Mouse (Mus musculus) neural tube, embryonic 15.5 days (tissue): ENCODE results near the gene Nrm. TPM values are rescaled to one million over a fixed set of nuclear protein-coding genes. Genes with fewer than 3 reads are reported as not detected.
"Not testable (repeated sequence)": the region's sequence is repeated elsewhere in the genome, so short reads cannot be mapped to it uniquely, and the experiment has no call there.

Experiments used
- ATAC-seq: fragments of 200-750 bp; cut with Nextera tagmentation; 2 replicates; pipeline ENCODE4 v1.8.0; 2017; ENCODE audit warnings: mild to moderate bottlenecking, moderate TSS enrichment, moderate library complexity; ENCODE audit not compliant: low FRiP score
- H3K27ac ChIP-seq: fragments of 300-500 bp; sonication (generic); replicated peaks from 2 replicates; pipeline ENCODE4 v1.5.1; 2015; ENCODE audit warnings: mild to moderate bottlenecking, inconsistent platforms
- H3K27me3 ChIP-seq: fragments of 300-500 bp; sonication (generic); replicated peaks from 2 replicates; pipeline ENCODE4 v1.6.1; 2015; ENCODE audit warnings: inconsistent platforms
- H3K36me3 ChIP-seq: fragments of 300-500 bp; sonication (generic); 2 replicates; pipeline ENCODE4 v1.6.1; 2015; ENCODE audit warnings: inconsistent platforms
- H3K4me1 ChIP-seq: fragments of 300-500 bp; sonication (generic); 2 replicates; pipeline ENCODE4 v1.6.1; 2015; ENCODE audit warnings: inconsistent platforms
- H3K4me2 ChIP-seq: fragments of 300-500 bp; sonication (generic); 2 replicates; pipeline ENCODE4 v1.6.1; 2015; ENCODE audit warnings: inconsistent platforms, mild to moderate bottlenecking, moderate library complexity
- H3K4me3 ChIP-seq: fragments of 300-500 bp; sonication (generic); replicated peaks from 2 replicates; pipeline ENCODE4 v1.5.1; 2015; ENCODE audit warnings: mild to moderate bottlenecking, inconsistent platforms
- H3K9ac ChIP-seq: fragments of 300-500 bp; sonication (generic); replicated peaks from 2 replicates; pipeline ENCODE4 v1.6.1; 2015; ENCODE audit warnings: mild to moderate bottlenecking, inconsistent platforms
- H3K9me3 ChIP-seq: fragments of 300-500 bp; sonication (generic); replicated peaks from 2 replicates; pipeline ENCODE4 v1.6.1; 2016; ENCODE audit warnings: inconsistent platforms
- WGBS: fragments of 180-500 bp; shearing (Covaris S2); methylation state at CpG from one replicate; pipeline ENCODE4 v1.1.7; 2015; ENCODE audit warnings: mixed read lengths; 5-methylcytosine and 5-hydroxymethylcytosine counted together
- polyA plus RNA-seq: library from polyadenylated mRNA; unstranded; fragments of >200 nt; fragmentation: Nextera tagmentation; extraction: Ambion mirVana; gene quantifications from 2 replicates; pipeline ENCODE4 v1.2.1, GENCODE M21; 2015

Gene Nrm
- polyA plus RNA-seq, 1 experiment from 2014 or later, result 17.6 TPM

GRCm38 (mm10) chr17:35835424-35836140, 25.5 kb upstream of the Nrm start:
- Histone ChIP-seq H3K27me3 (no peaks in the 10 kb centered on the region), H3K9ac (peak overlapping the region; percentile 96; the same call in 1 of the 2 replicates), H3K4me2 (peak overlapping the region; percentile 71), H3K4me3 (peak overlapping the region; percentile 70), H3K27ac (no peak overlapping the region), H3K9me3 (no peaks in the 10 kb centered on the region), H3K36me3 (peaks cover 52% of the 10 kb centered on the region), H3K4me1 (peaks cover 46% of the 10 kb centered on the region)
- 78% methylated on average over 26 of the region's 26 CpGs for WGBS
- no peak for ATAC-seq

- Histone ChIP-seq H3K36me3 (peaks cover 49% of the 10 kb centered on the region), H3K27me3 (no peaks in the 10 kb centered on the region), H3K9ac (peak overlapping the region; percentile 96), H3K4me2 (peak overlapping the region; percentile 71), H3K27ac (peak overlapping the region; percentile 96), H3K9me3 (no peaks in the 10 kb centered on the region), H3K4me3 (peak overlapping the region; percentile 70), H3K4me1 (peaks cover 44% of the 10 kb centered on the region)
- WGBS, result 8% methylated on average over 24 of the region's 24 CpGs
- ATAC-seq, result peak; percentile 6; the same call in 1 of the 2 replicates
These were observed 24.7 kb upstream of the Nrm start for GRCm38 (mm10) chr17:35836178-35836965.

DNA sequence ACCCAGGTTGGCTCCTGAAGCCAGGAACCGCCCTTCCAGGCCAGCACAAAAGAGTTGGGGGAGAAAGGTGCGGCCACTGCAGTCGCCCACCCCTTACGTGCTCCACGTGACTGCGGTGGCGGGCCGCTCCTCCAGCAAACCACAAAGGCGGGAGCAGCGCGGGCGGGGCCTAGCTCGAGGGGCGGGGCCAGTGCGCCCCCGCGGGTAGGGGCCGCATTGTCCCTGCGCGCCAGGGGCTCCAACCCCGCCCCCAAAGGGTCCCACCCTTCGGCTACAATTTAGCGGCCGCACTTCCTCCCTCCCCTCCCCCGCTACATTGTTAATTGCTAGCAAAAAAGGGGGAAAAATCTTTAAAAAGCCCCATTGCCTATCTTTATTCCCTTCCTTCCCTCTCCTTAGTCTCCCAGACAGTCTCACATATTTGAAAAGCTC, 24.1 kb upstream of the Nrm start:
- peak; percentile 51 for ATAC-seq
- Histone ChIP-seq H3K36me3 (peaks cover 44% of the 10 kb centered on the region), H3K27ac (peak overlapping the region; percentile 96), H3K9me3 (no peaks in the 10 kb centered on the region), H3K9ac (peak overlapping the region; percentile 96), H3K4me2 (peak overlapping the region; percentile 71), H3K27me3 (no peaks in the 10 kb centered on the region), H3K4me1 (peaks cover 47% of the 10 kb centered on the region), H3K4me3 (peak overlapping the region; percentile 70)
- 1% methylated on average over 25 of the region's 25 CpGs for WGBS

- ATAC-seq, result peak; percentile 12; the same call in 1 of the 2 replicates
- Histone ChIP-seq H3K27ac (peak overlapping the region; percentile 96), H3K4me2 (peak overlapping the region; percentile 71), H3K27me3 (no peaks in the 10 kb centered on the region), H3K9me3 (no peaks in the 10 kb centered on the region), H3K36me3 (peaks cover 39% of the 10 kb centered on the region), H3K9ac (peak overlapping the region; percentile 96), H3K4me3 (peak overlapping the region; percentile 70), H3K4me1 (peaks cover 52% of the 10 kb centered on the region)
- WGBS, result under 1% methylated on average over 18 of the region's 18 CpGs
These were observed 23.6 kb upstream of the Nrm start for GRCm38 (mm10) chr17:35837487-35837886.

- H3K9me3 ChIP-seq, result no peaks in the 10 kb centered on the region
- ATAC-seq, result peak; percentile 80
- peaks cover 33% of the 10 kb centered on the region for H3K36me3 ChIP-seq
- H3K27me3 ChIP-seq, result no peaks in the 10 kb centered on the region
- peak within 1 kb of the TSS; percentile 71 for H3K4me2 ChIP-seq
- peak within 1 kb of the TSS; percentile 70 for H3K4me3 ChIP-seq
- peaks cover 51% of the 10 kb centered on the region for H3K4me1 ChIP-seq
- H3K9ac ChIP-seq, result peak within 1 kb of the TSS; percentile 96
- H3K27ac ChIP-seq, result peak within 1 kb of the TSS; percentile 96
- under 1% methylated on average over 29 of the region's 29 CpGs for WGBS
These were observed 23.0 kb upstream of the Nrm start, which contains the start of gene Tubb5 for GRCm38 (mm10) chr17:35838122-35838544. Tubb5 (minus strand) TSS chr17:35838306.

- no peak for ATAC-seq
- Histone ChIP-seq H3K9me3 (no peaks in the 10 kb centered on the region), H3K4me2 (peak overlapping the region; percentile 71), H3K4me3 (peak overlapping the region; percentile 70), H3K36me3 (peaks cover 28% of the 10 kb centered on the region), H3K9ac (peak overlapping the region; percentile 36), H3K27me3 (no peaks in the 10 kb centered on the region), H3K27ac (peak overlapping the region; percentile 96), H3K4me1 (peaks cover 46% of the 10 kb centered on the region)
- WGBS, result 1% methylated on average over 5 of the region's 5 CpGs
These were observed 22.5 kb upstream of the Nrm start for GRCm38 (mm10) chr17:35838570-35838969.

DNA sequence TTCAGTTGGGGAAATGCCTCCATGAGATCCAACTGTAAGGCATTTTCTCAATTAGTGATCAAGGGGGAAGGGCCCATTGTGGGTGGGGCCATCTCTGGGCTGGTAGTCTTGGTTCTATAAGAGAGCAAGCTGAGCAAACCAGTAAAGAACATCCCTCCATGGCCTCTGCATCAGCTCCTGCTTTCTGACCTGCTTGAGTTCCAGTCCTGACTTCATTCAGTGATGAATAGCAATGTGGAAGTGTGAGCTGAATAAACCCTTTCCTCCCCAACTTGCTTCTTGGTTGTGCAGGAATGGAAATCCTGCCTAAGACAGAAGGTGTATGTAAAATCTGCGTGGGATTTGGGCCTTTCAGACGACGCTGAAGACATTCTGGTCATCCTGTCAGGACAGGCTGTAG, 22.1 kb upstream of the Nrm start:
- 57% methylated on average over 3 of the region's 3 CpGs for WGBS
- H3K27ac ChIP-seq, result peak overlapping the region; percentile 96
- H3K4me3 ChIP-seq, result peak overlapping the region; percentile 70
- H3K9ac ChIP-seq, result peak overlapping the region; percentile 36
- H3K4me1 ChIP-seq, result peaks cover 42% of the 10 kb centered on the region
- H3K4me2 ChIP-seq, result peak overlapping the region; percentile 71
- peaks cover 24% of the 10 kb centered on the region for H3K36me3 ChIP-seq
- not testable (repeated sequence) for H3K27me3 ChIP-seq, H3K9me3 ChIP-seq, ATAC-seq

DNA sequence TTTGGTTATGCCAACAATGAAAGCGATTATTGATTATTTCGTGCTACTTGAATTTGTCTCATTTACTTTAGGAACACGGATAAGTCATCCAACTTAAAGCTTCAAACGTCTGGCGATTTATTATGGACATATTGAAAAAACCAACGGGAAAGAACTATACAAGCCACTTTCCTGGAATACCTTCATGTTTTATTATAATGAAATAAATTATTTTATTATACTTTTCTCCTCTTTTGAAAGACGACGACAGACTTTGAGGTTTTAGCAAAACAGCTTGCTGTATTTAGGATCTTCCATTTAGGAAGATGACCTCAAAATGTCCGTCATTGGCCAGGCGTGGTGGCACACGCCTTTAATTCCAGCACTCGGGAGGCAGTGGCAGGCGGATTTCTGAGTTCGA, 20.6 kb upstream of the Nrm start:
- Histone ChIP-seq H3K36me3 (peaks cover 15% of the 10 kb centered on the region), H3K9ac (no peak overlapping the region; the same call in 1 of the 2 replicates)
- WGBS, result 55% methylated on average over 14 of the region's 14 CpGs

GRCm38 (mm10) chr17:35841076-35841950, 19.8 kb upstream of the Nrm start, which contains the start of gene Mdc1:
Mdc1 (plus strand) TSS chr17:35841515.
- Histone ChIP-seq H3K27me3 (no peaks in the 10 kb centered on the region), H3K4me3 (peak within 1 kb of the TSS; percentile 68), H3K27ac (peak within 1 kb of the TSS; percentile 85), H3K9me3 (no peaks in the 10 kb centered on the region), H3K4me1 (peaks cover 19% of the 10 kb centered on the region), H3K4me2 (peak within 1 kb of the TSS; percentile 71), H3K9ac (peak within 1 kb of the TSS; percentile 66), H3K36me3 (peaks cover 15% of the 10 kb centered on the region)
- ATAC-seq, result peak; percentile 92
- under 1% methylated on average over 59 of the region's 59 CpGs for WGBS

More for the DNA sequence above, 20.6 kb upstream of the Nrm start:
- Histone ChIP-seq H3K27me3 (no peaks in the 10 kb centered on the region), H3K4me2 (peak overlapping the region; percentile 52), H3K27ac (peak overlapping the region; percentile 85), H3K4me1 (peaks cover 26% of the 10 kb centered on the region), H3K4me3 (peak overlapping the region; percentile 68), H3K9me3 (no peaks in the 10 kb centered on the region)
- ATAC-seq, result no peak

DNA sequence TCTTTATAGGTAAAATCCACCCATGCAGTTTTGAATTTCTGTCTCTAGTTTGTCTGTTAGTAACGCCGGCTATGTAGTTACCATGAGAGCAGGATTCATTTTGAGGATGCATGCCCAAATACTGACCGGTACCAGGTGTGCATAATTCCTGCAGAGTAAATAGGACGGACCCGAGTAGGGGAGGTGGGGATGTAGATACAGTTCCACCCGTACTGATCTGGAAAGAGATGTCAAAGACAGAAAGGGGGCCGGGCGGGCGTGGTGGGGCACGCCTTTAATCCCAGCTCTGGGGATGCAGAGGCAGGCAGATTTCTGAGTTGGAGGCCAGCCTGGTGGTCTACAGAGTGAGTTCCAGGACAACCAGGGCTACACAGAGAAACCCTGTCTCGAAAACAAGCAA, 19.1 kb upstream of the Nrm start:
- no peaks in the 10 kb centered on the region for H3K27me3 ChIP-seq
- no peaks in the 10 kb centered on the region for H3K9me3 ChIP-seq
- peaks cover 15% of the 10 kb centered on the region for H3K36me3 ChIP-seq
- WGBS, result 15% methylated on average over 11 of the region's 11 CpGs
- H3K27ac ChIP-seq, result peak overlapping the region; percentile 84
- no peak for ATAC-seq
- peaks cover 18% of the 10 kb centered on the region for H3K4me1 ChIP-seq
- peak overlapping the region; percentile 68 for H3K4me3 ChIP-seq
- peak overlapping the region; percentile 71 for H3K4me2 ChIP-seq
- peak overlapping the region; percentile 66 for H3K9ac ChIP-seq

- no peak overlapping the region for H3K4me2 ChIP-seq
- H3K36me3 ChIP-seq, result peaks cover 30% of the 10 kb centered on the region
- H3K9ac ChIP-seq, result no peak overlapping the region
- H3K4me1 ChIP-seq, result peaks cover 18% of the 10 kb centered on the region
- no peak for ATAC-seq
- H3K9me3 ChIP-seq, result no peaks in the 10 kb centered on the region
- 94% methylated on average over 3 of the region's 3 CpGs for WGBS
- no peak overlapping the region for H3K27ac ChIP-seq
- no peak overlapping the region for H3K4me3 ChIP-seq
- no peaks in the 10 kb centered on the region for H3K27me3 ChIP-seq
These were observed 17.6 kb upstream of the Nrm start for GRCm38 (mm10) chr17:35843514-35843913.
